Mouse (Mus musculus) lung, postnatal 0 days (tissue): Measurements from ENCODE around the gene 2610528J11Rik.

Source experiments
- CTCF ChIP-seq: IDR thresholded peaks from 2 replicates; pipeline ENCODE4 v1.5.1; 2016; ENCODE audit warnings: antibody characterized with exemption, mild to moderate bottlenecking
- EP300 ChIP-seq: IDR thresholded peaks from 2 replicates; pipeline ENCODE4 v1.6.1; 2016; ENCODE audit warnings: antibody characterized with exemption, mild to moderate bottlenecking, control low read depth

DNA sequence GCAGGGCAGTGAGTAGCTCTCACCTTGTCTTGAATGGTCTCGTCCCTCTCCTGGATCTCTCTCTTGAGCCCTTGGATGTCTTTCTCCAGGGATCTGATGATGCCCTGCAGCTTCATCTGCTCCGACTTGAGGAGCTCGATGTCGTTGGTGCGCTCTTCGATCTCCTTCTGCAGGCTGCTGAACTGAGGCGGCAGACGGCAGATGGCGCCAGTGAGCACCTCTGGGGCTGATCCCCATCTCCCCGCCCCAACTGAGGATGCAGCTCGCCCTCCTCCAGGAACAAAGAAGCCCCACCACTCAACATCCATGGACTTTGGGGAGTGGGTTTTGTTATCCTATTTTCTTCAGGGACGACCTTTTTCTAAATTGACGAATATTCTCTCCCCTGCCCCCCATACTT lies 52.5 kb downstream of the 2610528J11Rik start:
- TF ChIP-seq CTCF (peak; percentile 56), EP300 (no peak)
